Mouse (Mus musculus) thymus, postnatal 36 days (tissue): Measurements from ENCODE around the gene Plcb1.

Experiments used
- DNase-seq, 2 experiments: peaks; one replicate each; pipeline ENCODE4 v3.0.0; 2022; ENCODE audit warnings: mixed read lengths in 2 of 2

Gene Plcb1

GRCm38 (mm10) chr2:135439546-135440517 lies 654.0 kb downstream of the Plcb1 start:
- no peak for DNase-seq

GRCm38 (mm10) chr2:135453581-135453980 lies 667.7 kb downstream of the Plcb1 start:
- DNase-seq: no peak

- no peak for DNase-seq
Observed at GRCm38 (mm10) chr2:135454015-135454414, 668.1 kb downstream of the Plcb1 start.

GRCm38 (mm10) chr2:135454455-135454854 lies 668.6 kb downstream of the Plcb1 start:
- no peak for DNase-seq

GRCm38 (mm10) chr2:135467895-135468294 lies 682.0 kb downstream of the Plcb1 start:
- DNase-seq: no peak

- DNase-seq: no peak
Observed at GRCm38 (mm10) chr2:135474107-135474506, 688.2 kb downstream of the Plcb1 start.

- DNase-seq: no peak
Observed at GRCm38 (mm10) chr2:135485248-135485647, 699.4 kb downstream of the Plcb1 start.

- DNase-seq: no peak
Observed at GRCm38 (mm10) chr2:135488277-135488676, 702.4 kb downstream of the Plcb1 start.

GRCm38 (mm10) chr2:135489127-135489526 lies 703.3 kb downstream of the Plcb1 start:
- no peak for DNase-seq

GRCm38 (mm10) chr2:135492777-135493176 lies 706.9 kb downstream of the Plcb1 start:
- no peak for DNase-seq

GRCm38 (mm10) chr2:135496553-135496952 lies 710.7 kb downstream of the Plcb1 start:
- no peak for DNase-seq

- DNase-seq: no peak
Observed at GRCm38 (mm10) chr2:135497251-135497650, 711.4 kb downstream of the Plcb1 start.

- no peak for DNase-seq
Observed at GRCm38 (mm10) chr2:135500872-135501271, 715.0 kb downstream of the Plcb1 start.

- no peak for DNase-seq
Observed at GRCm38 (mm10) chr2:135503328-135503997, 717.6 kb downstream of the Plcb1 start.

- DNase-seq: no peak
Observed at GRCm38 (mm10) chr2:135503998-135504354, 718.1 kb downstream of the Plcb1 start.

- DNase-seq: no peak
Observed at GRCm38 (mm10) chr2:135507111-135507510, 721.2 kb downstream of the Plcb1 start.

- DNase-seq: no peak
Observed at GRCm38 (mm10) chr2:135518956-135519355, 733.1 kb downstream of the Plcb1 start.
